Mouse (Mus musculus) CD4-positive, CD25-positive, alpha-beta regulatory T cell, adult 4 months (primary cell): ENCODE measurements around the gene Fndc8. TPM values are rescaled to one million over a fixed set of nuclear protein-coding genes. Genes with fewer than 3 reads are reported as not detected.
"Not testable (repeated sequence)": the region's sequence is repeated elsewhere in the genome, so short reads cannot be mapped to it uniquely, and the experiment has no call there.

Experiments
- ATAC-seq: one replicate; pipeline ENCODE4 v1.8.0; 2017
- polyA plus RNA-seq, 2 experiments: library from polyadenylated mRNA; unstranded; fragments of 100-300 nt; shearing (Covaris generic); gene quantifications; one replicate each; pipeline ENCODE4 v1.2.1; 2017

Gene Fndc8
- polyA plus RNA-seq, 2 experiments from 2014 or later, result 0.24 TPM; not detected in 1

DNA sequence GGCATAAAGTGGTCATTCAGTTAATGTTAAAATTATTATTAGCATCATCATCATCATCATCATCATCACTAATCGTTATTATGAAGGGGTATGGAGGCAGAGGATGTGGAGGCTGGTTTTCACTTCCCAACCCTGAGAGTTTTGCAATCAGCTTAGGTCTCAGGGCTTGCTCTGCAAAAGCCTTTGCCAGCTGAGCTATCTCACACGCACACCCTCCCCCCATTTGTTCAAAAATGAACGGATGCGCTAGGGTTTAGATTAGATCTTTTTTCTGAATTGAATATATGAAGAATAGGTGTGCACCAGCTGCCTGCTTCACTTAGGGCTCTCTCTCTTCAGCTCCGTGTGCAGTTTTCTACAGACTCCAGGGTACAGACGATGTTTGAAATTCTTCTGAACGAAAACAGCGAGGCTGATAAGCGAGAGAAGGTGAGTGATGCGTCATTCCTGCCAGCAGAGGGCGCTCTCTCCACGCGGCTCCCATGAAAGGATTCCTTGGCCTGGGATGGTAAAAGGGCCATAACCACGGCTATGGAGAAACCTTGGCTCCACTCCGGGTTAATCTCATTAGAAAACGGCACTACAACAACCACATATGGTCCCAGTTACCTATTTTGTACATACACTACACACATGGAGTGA, 22.9 kb downstream of the Fndc8 start:
- ATAC-seq, result peak; percentile 94

GRCm38 (mm10) chr11:82920768-82921167, 28.8 kb downstream of the Fndc8 start:
- no peak for ATAC-seq

DNA sequence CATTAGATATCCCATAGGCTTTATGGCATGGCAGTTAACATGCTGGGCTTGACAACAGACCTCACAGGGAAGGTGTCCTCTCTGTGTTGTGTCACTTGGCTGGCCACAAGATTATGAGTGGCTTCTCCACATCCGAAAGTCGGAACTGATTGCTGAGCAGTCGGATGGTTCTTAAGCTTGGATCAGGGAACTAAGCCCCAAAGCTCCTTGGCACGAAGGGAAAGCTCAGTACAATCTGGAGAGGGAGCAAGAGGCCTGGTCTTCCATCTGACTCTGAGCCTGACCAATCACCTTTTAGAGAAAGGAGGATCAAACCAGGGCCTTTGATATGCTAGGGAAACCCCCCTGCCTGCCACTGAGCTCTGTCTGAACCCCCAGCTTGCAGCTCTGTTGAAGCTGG, 29.8 kb downstream of the Fndc8 start:
- no peak for ATAC-seq

DNA sequence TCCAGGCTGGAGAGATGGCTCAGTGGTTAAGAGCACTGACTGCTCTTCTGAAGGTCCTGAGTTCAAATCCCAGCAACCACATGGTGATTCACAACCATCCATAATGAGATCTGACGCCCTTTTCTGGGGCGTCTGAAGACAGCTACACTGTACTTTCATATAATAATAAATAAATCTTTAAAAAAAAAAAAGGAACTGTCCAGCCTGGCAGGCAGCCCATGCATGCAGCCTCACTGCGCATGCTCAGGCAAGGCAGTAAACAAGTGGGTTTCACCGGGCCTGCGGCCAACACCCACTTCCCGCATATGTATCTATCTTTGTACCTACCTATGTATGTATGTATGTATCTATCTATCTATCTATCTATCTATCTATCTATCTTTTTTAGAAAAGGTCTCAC, 32.0 kb downstream of the Fndc8 start:
- not testable (repeated sequence) for ATAC-seq

DNA sequence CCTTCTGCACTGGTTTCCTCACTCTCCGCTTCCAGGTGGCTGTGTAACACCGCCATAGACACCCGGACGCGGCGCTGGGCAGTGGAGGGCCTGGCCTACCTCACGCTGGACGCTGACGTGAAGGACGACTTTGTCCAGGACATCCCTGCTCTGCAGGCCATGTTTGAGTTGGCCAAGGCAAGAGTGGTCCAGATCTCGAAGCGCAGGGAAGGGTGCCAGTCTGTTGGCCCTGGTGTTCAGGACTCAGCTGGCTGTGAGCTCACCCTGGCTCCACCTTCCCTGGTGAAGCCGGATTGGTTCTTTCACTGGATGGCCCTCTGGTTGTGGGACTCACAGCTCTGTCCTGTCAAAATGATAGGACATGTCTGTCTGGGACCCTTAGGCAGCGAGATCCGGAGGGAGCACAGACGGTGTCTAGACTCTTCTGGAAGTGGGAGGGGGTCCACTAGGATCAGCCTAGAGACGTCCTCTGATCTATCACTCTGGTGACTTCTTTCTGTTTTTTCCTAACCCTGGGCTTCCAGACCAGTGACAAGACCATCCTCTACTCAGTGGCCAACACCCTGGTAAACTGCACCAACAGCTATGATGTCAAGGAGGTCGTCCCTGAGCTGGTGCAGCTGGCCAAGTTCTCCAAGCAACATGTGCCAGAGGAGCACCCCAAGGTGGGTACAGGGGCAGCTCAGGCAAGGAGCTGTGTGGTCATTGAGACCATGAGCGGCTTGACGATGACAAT, 37.1 kb downstream of the Fndc8 start:
- no peak for ATAC-seq

- ATAC-seq, result no peak
These were observed 37.7 kb downstream of the Fndc8 start for GRCm38 (mm10) chr11:82929633-82929950.

GRCm38 (mm10) chr11:82930391-82930955, 38.5 kb downstream of the Fndc8 start:
- not testable (repeated sequence) for ATAC-seq

- not testable (repeated sequence) for ATAC-seq
These were observed 39.2 kb downstream of the Fndc8 start for GRCm38 (mm10) chr11:82931161-82931560.

DNA sequence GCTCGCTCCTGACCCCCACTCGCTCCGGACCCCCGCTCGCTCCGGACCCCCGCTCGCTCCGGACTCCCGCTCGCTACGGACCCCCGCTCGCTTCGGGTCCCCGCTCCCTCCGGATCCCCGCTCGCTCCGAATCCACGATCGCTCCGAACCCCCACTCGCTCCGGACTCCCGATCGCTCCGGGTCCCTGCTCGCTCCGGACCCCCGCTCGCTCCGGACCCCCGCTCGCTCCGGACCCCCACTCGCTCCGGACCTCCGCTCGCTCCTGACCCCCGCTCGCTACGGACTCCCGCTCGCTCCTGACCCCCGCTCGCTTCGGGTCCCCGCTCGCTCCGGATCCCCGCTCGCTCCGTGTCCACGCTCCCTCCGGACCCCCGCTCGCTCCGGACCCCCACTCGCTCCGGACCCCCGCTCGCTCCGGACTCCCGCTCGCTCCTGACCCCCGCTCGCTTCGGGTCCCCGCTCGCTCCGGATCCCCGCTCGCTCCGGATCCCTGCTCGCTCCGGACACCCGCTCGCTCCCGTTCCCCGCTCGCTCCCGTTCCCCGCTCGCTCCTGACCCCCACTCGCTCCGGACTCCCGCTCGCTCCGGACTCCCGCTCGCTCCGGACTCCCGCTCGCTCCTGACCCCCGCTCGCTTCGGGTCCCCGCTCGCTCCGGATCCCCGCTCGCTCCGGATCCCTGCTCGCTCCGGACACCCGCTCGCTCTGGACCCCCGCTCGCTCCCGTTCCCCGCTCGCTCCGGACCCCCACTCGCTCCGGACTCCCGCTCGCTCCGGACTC, 39.9 kb downstream of the Fndc8 start:
- not testable (repeated sequence) for ATAC-seq

DNA sequence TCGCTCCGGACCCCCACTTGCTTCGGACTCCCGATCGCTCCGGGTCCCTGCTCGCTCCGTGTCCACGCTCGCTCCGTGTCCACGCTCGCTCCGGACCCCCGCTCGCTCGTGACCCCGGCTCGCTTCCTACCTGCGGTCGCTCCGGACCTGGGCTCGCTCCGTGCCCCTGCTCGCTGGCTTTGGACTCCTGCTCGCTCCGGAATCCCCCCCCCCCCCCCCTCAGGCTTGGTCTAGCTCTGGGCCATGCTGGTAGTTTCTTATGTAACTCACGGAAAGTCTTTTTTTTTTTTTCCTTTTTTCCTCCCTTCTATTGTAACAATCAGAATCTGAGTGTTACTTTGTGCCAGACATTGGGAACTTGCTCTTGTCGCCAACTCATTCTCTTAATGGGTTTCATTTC, 41.3 kb downstream of the Fndc8 start:
- ATAC-seq, result no peak

GRCm38 (mm10) chr11:82943336-82943735, 51.4 kb downstream of the Fndc8 start:
- no peak for ATAC-seq

GRCm38 (mm10) chr11:82945636-82946035, 53.7 kb downstream of the Fndc8 start:
- ATAC-seq, result no peak

DNA sequence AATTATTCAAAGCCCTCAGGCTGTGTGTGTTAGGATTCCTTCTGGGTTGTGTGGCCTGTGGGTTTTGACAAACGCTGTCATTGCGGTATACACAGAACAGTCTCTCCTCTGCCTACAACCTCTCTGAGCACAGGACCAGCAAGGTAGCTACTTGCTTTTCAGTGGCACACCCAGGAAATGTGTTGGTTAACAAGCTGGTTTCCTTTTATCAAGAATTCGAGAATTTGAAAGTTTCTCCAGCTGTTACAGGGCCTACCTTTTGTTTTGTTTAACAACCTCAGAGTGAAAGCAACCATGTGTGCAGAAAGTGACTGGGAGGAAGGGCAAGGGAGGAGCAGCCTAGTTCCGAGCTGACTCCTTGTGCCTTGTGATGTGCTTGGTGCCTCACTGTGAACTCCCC, 55.5 kb downstream of the Fndc8 start:
- peak; percentile 78 for ATAC-seq

GRCm38 (mm10) chr11:82949036-82949435, 57.1 kb downstream of the Fndc8 start:
- no peak for ATAC-seq

Other genes with a start within 250 kb of the Fndc8 start
- under 1 TPM in 1 of 2 experiments, not detected in 1; 0.77 TPM for gene Cct6b, start 127.8 kb upstream of the Fndc8 start, polyA plus RNA-seq
- 10 to 100 TPM; 33.6 to 36.5 TPM for gene Zfp830, start 127.8 kb upstream of the Fndc8 start, polyA plus RNA-seq
- gene Lig3, start 111.0 kb upstream of the Fndc8 start, polyA plus RNA-seq, result 10 to 100 TPM; 16.0 to 20.8 TPM
- gene Rffl, start 20.9 kb upstream of the Fndc8 start, polyA plus RNA-seq, result 10 to 100 TPM in 1 of 2 experiments, 1 to 10 TPM in 1; 8.6 to 10.2 TPM
- 10 to 100 TPM; 26.7 to 35.3 TPM for gene Rad51d, start 1.5 kb upstream of the Fndc8 start, polyA plus RNA-seq
- gene Nle1, start 16.3 kb downstream of the Fndc8 start, polyA plus RNA-seq, result 10 to 100 TPM; 44.3 to 71.1 TPM
- under 1 TPM in 1 of 2 experiments, not detected in 1; 0.12 TPM for gene Unc45b, start 18.4 kb downstream of the Fndc8 start, polyA plus RNA-seq
- 10 to 100 TPM; 30.3 to 39.4 TPM for gene Slfn5, start 59.2 kb downstream of the Fndc8 start, polyA plus RNA-seq
- gene Slfn9, start 99.7 kb downstream of the Fndc8 start, polyA plus RNA-seq, result 10 to 100 TPM; 10.7 to 17.9 TPM
- gene Slfn8, start 128.7 kb downstream of the Fndc8 start, polyA plus RNA-seq, result 100 to 1,000 TPM; 109 to 141 TPM
- 100 to 1,000 TPM; 806 to 834 TPM for gene Slfn2, start 173.0 kb downstream of the Fndc8 start, polyA plus RNA-seq
- gene Slfn1, start 224.7 kb downstream of the Fndc8 start, polyA plus RNA-seq, result 100 to 1,000 TPM; 247 to 270 TPM